Mouse (Mus musculus) embryonic facial prominence, embryonic 15.5 days (tissue): ENCODE measurements around the gene Cfap97. TPM values are rescaled to one million over a fixed set of nuclear protein-coding genes. Genes with fewer than 3 reads are reported as not detected.
A peak's percentile ranks its signal among the peaks of the same experiment; 100 is the strongest.
"Not testable (repeated sequence)": the region's sequence is repeated elsewhere in the genome, so short reads cannot be mapped to it uniquely, and the experiment has no call there.

Experiments
- ATAC-seq: fragments of 200-750 bp; cut with Nextera tagmentation; 2 replicates; pipeline ENCODE4 v1.8.0; 2017; ENCODE audit warnings: low read depth, moderate TSS enrichment; ENCODE audit not compliant: insufficient number of reproducible peaks, low FRiP score, low TSS enrichment
- H3K27ac ChIP-seq: fragments of 300-500 bp; sonication (generic); replicated peaks from 2 replicates; pipeline ENCODE4 v1.5.1; 2015; ENCODE audit warnings: mild to moderate bottlenecking, inconsistent platforms
- H3K27me3 ChIP-seq: fragments of 300-500 bp; sonication (generic); 2 replicates; pipeline ENCODE4 v1.6.1; 2015; ENCODE audit warnings: inconsistent platforms
- H3K36me3 ChIP-seq: fragments of 300-500 bp; sonication (generic); 2 replicates; pipeline ENCODE4 v1.6.1; 2015; ENCODE audit warnings: mild to moderate bottlenecking, inconsistent platforms
- H3K4me1 ChIP-seq: fragments of 300-500 bp; sonication (generic); 2 replicates; pipeline ENCODE4 v1.6.1; 2015; ENCODE audit warnings: inconsistent platforms
- H3K4me2 ChIP-seq: fragments of 300-500 bp; sonication (generic); replicated peaks from 2 replicates; pipeline ENCODE4 v1.6.1; 2015; ENCODE audit warnings: mild to moderate bottlenecking, inconsistent platforms
- H3K4me3 ChIP-seq: fragments of 300-500 bp; sonication (generic); replicated peaks from 2 replicates; pipeline ENCODE4 v1.5.1; 2015; ENCODE audit warnings: mild to moderate bottlenecking, inconsistent platforms
- H3K9ac ChIP-seq: fragments of 300-500 bp; sonication (generic); 2 replicates; pipeline ENCODE4 v1.6.1; 2015; ENCODE audit warnings: inconsistent platforms
- H3K9me3 ChIP-seq: fragments of 300-500 bp; sonication (generic); replicated peaks from 2 replicates; pipeline ENCODE4 v1.6.1; 2016; ENCODE audit warnings: inconsistent platforms
- WGBS: fragments of 180-500 bp; shearing (Covaris S2); methylation state at CpG from one replicate; pipeline ENCODE4 v1.1.7; 2015; 5-methylcytosine and 5-hydroxymethylcytosine counted together
- polyA plus RNA-seq: library from polyadenylated mRNA; unstranded; fragments of >200 nt; fragmentation: Nextera tagmentation; extraction: Ambion mirVana; gene quantifications from 2 replicates; pipeline ENCODE4 v1.2.1, GENCODE M21; 2015

Cfap97 gene
- 22.6 and 25.9 TPM in 2 replicates for polyA plus RNA-seq

DNA sequence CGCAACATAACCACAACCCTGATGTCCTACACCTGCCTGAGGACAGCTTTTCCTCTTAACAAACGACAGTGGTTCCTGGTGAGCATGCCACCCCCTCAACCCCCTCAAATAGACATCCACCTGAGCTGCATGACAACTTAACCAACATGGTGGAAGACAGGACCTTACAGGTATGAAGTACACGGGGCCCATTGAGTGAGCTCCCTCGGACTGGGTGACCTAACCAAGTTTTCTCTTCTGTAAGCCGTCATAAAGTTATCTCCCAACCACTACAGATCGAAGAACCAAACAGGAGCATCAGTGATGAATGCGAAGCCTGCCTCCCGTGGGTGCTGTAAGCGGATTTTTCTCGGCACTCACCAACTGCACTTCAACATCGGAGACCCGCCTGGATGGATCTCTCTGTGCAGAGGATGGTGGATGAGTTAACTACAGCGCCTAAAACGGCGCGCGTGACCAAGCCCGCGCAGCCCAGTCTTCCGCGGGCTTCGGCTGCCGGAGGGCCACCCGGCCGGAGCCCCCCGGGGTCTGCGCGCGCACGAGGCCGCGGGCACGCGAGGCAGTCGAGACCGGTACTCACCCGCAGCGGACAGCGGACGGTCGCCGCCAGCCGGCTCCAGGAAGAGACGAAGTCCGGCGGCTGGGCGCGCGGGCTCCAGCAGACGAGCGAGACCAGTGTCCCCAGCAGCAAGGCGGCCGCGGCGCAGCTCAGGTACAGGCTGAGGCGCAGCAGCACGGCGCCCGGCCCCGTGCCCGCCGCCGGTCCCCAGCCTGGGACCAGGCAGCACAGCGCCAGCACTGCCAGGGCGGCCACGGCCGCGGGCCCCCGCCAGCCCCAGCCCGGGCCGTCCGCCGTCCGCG is at the start of gene Cfap97:
Gene Cfap97, plus strand, starts transcription at position 570 of the 861 bp plus-strand sequence.
- H3K4me2 ChIP-seq, result peak within 1 kb of the TSS; percentile 92

DNA sequence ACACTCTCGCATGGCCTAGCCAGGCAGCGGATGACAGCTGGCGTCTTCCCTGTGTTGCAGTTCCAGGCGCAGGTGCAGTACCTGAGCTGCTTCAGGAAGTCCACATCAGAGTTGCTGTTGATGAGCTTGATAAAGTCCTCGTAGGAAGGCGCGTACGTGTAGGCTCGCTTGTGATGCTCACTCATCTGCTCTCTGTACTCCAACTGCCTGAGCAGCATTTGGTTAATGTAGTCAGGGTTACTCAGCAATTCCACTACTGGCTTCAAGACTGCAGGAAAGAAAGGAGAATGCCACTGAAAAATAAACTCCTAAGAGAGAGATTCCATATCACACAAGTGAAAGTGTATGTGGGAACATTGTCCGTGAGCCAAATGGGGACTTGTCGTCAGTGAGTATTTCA is 48.1 kb upstream of the Cfap97 start:
- H3K4me2 ChIP-seq, result no peak overlapping the region
- no peaks in the 10 kb centered on the region for H3K4me1 ChIP-seq
- H3K9ac ChIP-seq, result no peak overlapping the region
- H3K36me3 ChIP-seq, result peaks cover 18% of the 10 kb centered on the region
- no peak for ATAC-seq
- WGBS, result 93% methylated on average over 11 of the region's 11 CpGs
- no peak overlapping the region for H3K4me3 ChIP-seq
- H3K9me3 ChIP-seq, result peaks cover 5% of the 10 kb centered on the region; the same call in 1 of the 2 replicates
- H3K27me3 ChIP-seq, result no peaks in the 10 kb centered on the region
- no peak overlapping the region for H3K27ac ChIP-seq

More for the DNA sequence above, at the start of gene Cfap97:
- no peaks in the 10 kb centered on the region for H3K36me3 ChIP-seq
- H3K9me3 ChIP-seq, result no peaks in the 10 kb centered on the region
- H3K4me3 ChIP-seq, result peak within 1 kb of the TSS; percentile 67
- H3K27me3 ChIP-seq, result 0 out of 2 replicates have a peak, but pooled peaks cover 3% of the 10 kb centered on the region
- ATAC-seq, result peak; percentile 73
- H3K9ac ChIP-seq, result peak within 1 kb of the TSS; percentile 64
- 1% methylated on average over 74 of the region's 75 CpGs for WGBS
- H3K27ac ChIP-seq, result 0 out of 2 replicates have a peak within 1 kb of the TSS, but pooled peaks have one; percentile 25
- H3K4me1 ChIP-seq, result peaks cover 12% of the 10 kb centered on the region

- H3K9me3 ChIP-seq, result no peaks in the 10 kb centered on the region
- no peak overlapping the region for H3K4me2 ChIP-seq
- H3K36me3 ChIP-seq, result peaks cover 8% of the 10 kb centered on the region
- H3K4me3 ChIP-seq, result no peak overlapping the region
- no peak for ATAC-seq
- no peaks in the 10 kb centered on the region for H3K27me3 ChIP-seq
- H3K4me1 ChIP-seq, result no peaks in the 10 kb centered on the region
- no peak overlapping the region for H3K27ac ChIP-seq
- no peak overlapping the region for H3K9ac ChIP-seq
These were observed 43.9 kb upstream of the Cfap97 start for GRCm38 (mm10) chr8:46107690-46108089.

DNA sequence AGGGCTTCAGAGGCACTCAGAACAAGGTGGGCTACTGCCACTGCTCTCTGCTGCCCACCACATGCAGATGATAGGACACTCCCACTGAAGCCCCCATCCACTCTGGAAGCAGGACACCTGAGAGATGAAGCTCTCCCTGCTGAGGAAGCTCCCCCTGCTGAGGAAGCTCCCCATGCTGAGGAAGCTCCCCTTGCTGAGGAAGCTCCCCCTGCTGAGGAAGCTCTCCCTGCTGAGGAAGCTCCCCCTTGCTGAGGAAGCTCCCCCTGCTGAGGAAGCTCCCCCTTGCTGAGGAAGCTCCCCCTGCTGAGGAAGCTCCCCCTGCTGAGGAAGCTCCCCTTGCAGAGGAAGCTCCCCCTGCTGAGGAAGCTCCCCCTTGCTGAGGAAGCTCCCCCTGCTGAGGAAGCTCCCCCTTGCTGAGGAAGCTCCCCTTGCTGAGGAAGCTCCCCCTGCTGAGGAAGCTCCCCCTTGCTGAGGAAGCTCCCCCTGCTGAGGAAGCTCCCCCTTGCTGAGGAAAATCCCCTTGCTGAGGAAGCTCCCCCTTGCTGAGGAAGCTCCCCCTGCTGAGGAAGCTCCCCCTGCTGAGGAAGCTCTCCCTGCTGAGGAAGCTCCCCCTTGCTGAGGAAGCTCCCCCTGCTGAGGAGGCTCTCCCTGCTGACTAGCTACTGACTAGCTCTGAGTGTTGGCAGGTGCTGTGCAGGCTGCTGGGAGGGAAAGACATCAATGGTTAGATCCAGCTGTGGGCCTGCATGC is 38.0 kb upstream of the Cfap97 start:
- ATAC-seq, H3K27ac ChIP-seq, H3K36me3 ChIP-seq, H3K9me3 ChIP-seq, H3K27me3 ChIP-seq, H3K4me2 ChIP-seq, H3K9ac ChIP-seq, H3K4me3 ChIP-seq, H3K4me1 ChIP-seq: not testable (repeated sequence)

- H3K4me1 ChIP-seq, result no peaks in the 10 kb centered on the region
These were observed 34.4 kb upstream of the Cfap97 start for GRCm38 (mm10) chr8:46117172-46117571.

DNA sequence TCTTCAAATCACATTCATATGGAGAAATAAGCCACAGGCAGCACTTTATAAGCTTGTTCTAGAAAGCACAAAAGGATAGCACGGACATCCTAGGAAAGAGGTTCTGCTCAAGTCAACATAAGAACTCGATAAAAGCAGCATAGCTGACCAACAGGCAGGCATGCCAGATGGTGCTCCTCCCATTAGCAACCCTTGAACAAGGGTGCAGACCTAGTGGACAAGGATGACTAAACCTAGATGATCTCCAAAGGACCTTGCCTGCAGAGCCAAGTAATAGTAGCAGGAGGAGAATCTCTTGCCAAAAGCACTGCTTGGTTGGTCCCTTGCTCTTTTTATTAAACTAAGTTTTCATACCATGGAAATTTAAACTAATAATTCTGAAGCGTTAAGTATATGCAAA is 32.4 kb upstream of the Cfap97 start:
- H3K9ac ChIP-seq, result no peak overlapping the region
- no peaks in the 10 kb centered on the region for H3K9me3 ChIP-seq
- H3K36me3 ChIP-seq, result peaks cover 4% of the 10 kb centered on the region; the same call in 1 of the 2 replicates
- no peak overlapping the region for H3K27ac ChIP-seq
- no peak overlapping the region for H3K4me2 ChIP-seq
- 88% methylated on average over 3 of the region's 3 CpGs for WGBS
- no peak overlapping the region for H3K4me3 ChIP-seq
- H3K4me1 ChIP-seq, result no peaks in the 10 kb centered on the region
- H3K27me3 ChIP-seq, result no peaks in the 10 kb centered on the region
- ATAC-seq, result no peak

More at GRCm38 (mm10) chr8:46117172-46117571, 34.4 kb upstream of the Cfap97 start:
- no peak for ATAC-seq
- H3K4me2 ChIP-seq, result no peak overlapping the region
- no peaks in the 10 kb centered on the region for H3K36me3 ChIP-seq
- 77% methylated on average over 3 of the region's 3 CpGs for WGBS
- H3K9ac ChIP-seq, result no peak overlapping the region
- no peak overlapping the region for H3K4me3 ChIP-seq
- no peak overlapping the region for H3K27ac ChIP-seq
- H3K27me3 ChIP-seq, result no peaks in the 10 kb centered on the region
- H3K9me3 ChIP-seq, result no peaks in the 10 kb centered on the region

DNA sequence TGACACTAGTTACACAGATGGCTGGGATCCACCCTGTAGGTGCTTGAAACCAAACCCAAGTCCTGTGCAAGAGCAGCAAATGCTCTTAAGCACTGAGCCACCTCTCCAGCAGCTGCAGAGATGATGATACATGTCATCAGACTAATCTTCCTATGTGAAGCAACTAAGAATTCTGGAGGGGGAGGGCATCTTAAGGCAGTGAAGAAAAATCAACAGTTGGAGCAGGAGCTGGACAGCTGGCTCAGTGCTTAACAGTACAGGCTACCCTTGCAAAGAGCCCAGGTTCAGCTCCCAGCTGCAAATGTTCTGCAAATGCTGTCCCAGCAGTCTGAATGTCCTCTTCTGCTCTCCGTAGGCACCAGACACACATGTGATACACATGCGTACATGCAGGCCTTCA is 29.1 kb upstream of the Cfap97 start:
- H3K36me3 ChIP-seq, result peaks cover 4% of the 10 kb centered on the region; the same call in 1 of the 2 replicates
- H3K27ac ChIP-seq, result no peak overlapping the region
- peak; percentile 73 for ATAC-seq
- WGBS, result 62% methylated on average over 2 of the region's 2 CpGs
- no peaks in the 10 kb centered on the region for H3K27me3 ChIP-seq
- H3K9me3 ChIP-seq, result no peaks in the 10 kb centered on the region
- H3K4me2 ChIP-seq, result no peak overlapping the region
- H3K4me3 ChIP-seq, result no peak overlapping the region
- no peak overlapping the region for H3K9ac ChIP-seq
- no peaks in the 10 kb centered on the region for H3K4me1 ChIP-seq

- Histone ChIP-seq H3K9ac (no peak overlapping the region), H3K27ac (no peak overlapping the region), H3K4me2 (no peak overlapping the region), H3K36me3 (peaks cover 4% of the 10 kb centered on the region; the same call in 1 of the 2 replicates), H3K4me1 (no peaks in the 10 kb centered on the region), H3K4me3 (no peak overlapping the region), H3K27me3 (no peaks in the 10 kb centered on the region), H3K9me3 (no peaks in the 10 kb centered on the region)
- no peak for ATAC-seq
- 84% methylated on average over 2 of the region's 2 CpGs for WGBS
These were observed 21.1 kb upstream of the Cfap97 start for GRCm38 (mm10) chr8:46130426-46130825.

- H3K4me3 ChIP-seq, H3K9ac ChIP-seq, ATAC-seq, H3K4me1 ChIP-seq, H3K27ac ChIP-seq, H3K36me3 ChIP-seq, H3K9me3 ChIP-seq, H3K4me2 ChIP-seq, H3K27me3 ChIP-seq: not testable (repeated sequence)
- WGBS, result 93% methylated on average over 2 of the region's 2 CpGs
These were observed 16.0 kb upstream of the Cfap97 start for GRCm38 (mm10) chr8:46135546-46135945.

DNA sequence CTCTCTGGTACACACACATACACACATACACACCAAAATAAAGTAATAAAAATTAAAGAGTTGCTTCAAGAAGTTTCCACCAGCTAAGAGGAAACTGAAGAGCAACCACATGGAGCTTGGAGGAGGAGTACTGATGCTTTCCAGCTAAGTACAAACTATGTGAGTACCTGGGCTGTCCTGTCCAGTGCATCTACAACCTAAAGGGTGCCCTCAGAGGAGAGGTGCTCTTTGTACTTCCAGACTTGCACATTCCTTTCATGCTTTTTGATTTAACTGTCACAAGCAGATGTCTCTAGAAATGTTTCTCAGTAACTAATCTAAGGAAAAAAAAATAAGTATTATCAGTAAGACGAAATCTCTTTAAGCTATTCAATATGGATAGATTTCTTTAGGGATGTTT is 14.2 kb upstream of the Cfap97 start:
- ATAC-seq, result no peak
- Histone ChIP-seq H3K9me3 (no peaks in the 10 kb centered on the region), H3K4me1 (no peaks in the 10 kb centered on the region), H3K27ac (no peak overlapping the region), H3K4me3 (no peak overlapping the region), H3K4me2 (no peak overlapping the region), H3K36me3 (peaks cover 4% of the 10 kb centered on the region; the same call in 1 of the 2 replicates), H3K27me3 (no peaks in the 10 kb centered on the region), H3K9ac (no peak overlapping the region)
- WGBS, result 71% methylated on average over 1 of the region's 1 CpGs

DNA sequence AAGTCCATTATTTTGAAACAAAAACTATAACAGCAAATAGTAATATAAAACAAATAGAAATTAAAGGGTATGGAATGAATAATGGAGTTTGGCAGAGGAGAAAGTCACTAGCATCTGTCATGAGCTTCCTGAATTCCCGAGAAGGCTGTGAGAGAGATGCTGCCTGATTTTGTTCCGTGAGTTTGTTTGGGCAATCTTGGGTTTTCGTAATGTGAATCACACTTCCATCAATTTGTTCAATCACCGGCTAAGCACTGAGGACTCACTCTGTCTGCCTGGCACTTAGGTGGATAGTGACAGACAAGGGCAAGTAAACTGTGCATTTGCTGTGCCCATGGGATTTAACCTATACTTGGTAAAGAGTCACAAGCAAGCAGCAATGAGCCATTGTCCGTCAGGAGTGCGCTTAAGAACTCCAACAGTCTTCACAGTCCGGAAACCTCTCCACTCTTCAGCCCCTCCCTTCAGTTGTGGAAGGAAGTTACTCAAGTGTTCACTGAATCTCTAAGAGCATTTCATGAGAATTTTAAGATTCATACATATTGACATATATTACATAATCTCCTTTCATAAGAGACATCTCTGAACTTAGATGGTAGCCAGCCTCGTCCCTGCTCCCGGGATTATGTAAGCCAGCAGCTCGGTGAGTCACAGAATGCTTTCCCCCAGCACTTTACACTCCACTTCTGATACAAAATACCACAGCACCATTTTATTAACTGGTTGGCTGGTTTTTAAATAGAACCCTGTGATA is 13.6 kb upstream of the Cfap97 start:
- Histone ChIP-seq H3K4me3 (no peak overlapping the region), H3K27me3 (no peaks in the 10 kb centered on the region), H3K27ac (no peak overlapping the region), H3K9me3 (no peaks in the 10 kb centered on the region), H3K4me1 (no peaks in the 10 kb centered on the region), H3K36me3 (peaks cover 4% of the 10 kb centered on the region; the same call in 1 of the 2 replicates), H3K4me2 (no peak overlapping the region), H3K9ac (no peak overlapping the region)
- no peak for ATAC-seq
- WGBS, result 67% methylated on average over 10 of the region's 10 CpGs
